Mouse (Mus musculus) MEL (cell line): ENCODE results near the gene Rab23. TPM values are rescaled to one million over a fixed set of nuclear protein-coding genes. Genes with fewer than 3 reads are reported as not detected.

ENCODE experiments used
- DNase-seq: peaks from one replicate; pipeline ENCODE4 v3.0.0; 2011; ENCODE audit warnings: low read depth, low spot score
- H3K27ac ChIP-seq: 2 replicates; pipeline ENCODE4 v1.5.1; 2012; ENCODE audit warnings: low read depth, mild to moderate bottlenecking, control low read depth, low read length, moderate library complexity; ENCODE audit not compliant: control insufficient read depth
- H3K27me3 ChIP-seq, 2 experiments: fragments of 150-350 bp in 1 of 2; sonication (generic) in 1 of 2; 2 replicates each; pipeline ENCODE4 v1.6.1; 2012; ENCODE audit warnings: low read length in 2 of 2, mild to moderate bottlenecking in 2 of 2, improper control_type of control experiment in 1 of 2, moderate library complexity in 1 of 2; ENCODE audit not compliant: insufficient read depth in 2 of 2, control insufficient read depth in 1 of 2
- H3K36me3 ChIP-seq, 2 experiments: 2 replicates each; pipeline ENCODE4 v1.6.1; 2012 to 2014; ENCODE audit warnings: low read length in 2 of 2, improper control_type of control experiment in 1 of 2, inconsistent platforms in 1 of 2, mild to moderate bottlenecking in 1 of 2; ENCODE audit not compliant: insufficient read depth in 2 of 2, control insufficient read depth in 1 of 2
- H3K4me1 ChIP-seq, 2 experiments: fragments of 150-350 bp in 1 of 2; sonication (generic) in 1 of 2; 2 replicates each; pipeline ENCODE4 v1.6.1; 2012; ENCODE audit warnings: low read length in 2 of 2, improper control_type of control experiment in 1 of 2, mild to moderate bottlenecking in 1 of 2; ENCODE audit not compliant: insufficient read depth in 2 of 2, control insufficient read depth in 1 of 2
- H3K4me3 ChIP-seq, 2 experiments: fragments of 150-350 bp in 1 of 2; sonication (generic) in 1 of 2; 2 replicates each; pipeline ENCODE4 v1.5.1; 2012; ENCODE audit warnings: low read depth in 2 of 2, low read length in 2 of 2, mild to moderate bottlenecking in 2 of 2, moderate library complexity in 2 of 2, control low read depth in 1 of 2, improper control_type of control experiment in 1 of 2; ENCODE audit not compliant: control insufficient read depth in 1 of 2, insufficient read depth in 1 of 2
- H3K79me2 ChIP-seq: 2 replicates; pipeline ENCODE4 v1.6.1; 2012; ENCODE audit warnings: mild to moderate bottlenecking, low read length, moderate library complexity; ENCODE audit not compliant: control insufficient read depth, poor library complexity, insufficient read depth
- H3K9ac ChIP-seq: 2 replicates; pipeline ENCODE4 v1.6.1; 2012; ENCODE audit warnings: low read depth, mild to moderate bottlenecking, control low read depth, low read length, moderate library complexity; ENCODE audit not compliant: control insufficient read depth, poor library complexity, severe bottlenecking
- H3K9me3 ChIP-seq: fragments of 150-350 bp; sonication (generic); replicated peaks from 2 replicates; pipeline ENCODE4 v1.6.1; 2012; ENCODE audit warnings: mild to moderate bottlenecking, low read length, improper control_type of control experiment, moderate library complexity; ENCODE audit not compliant: insufficient read depth
- BHLHE40 ChIP-seq: IDR thresholded peaks from 2 replicates; pipeline ENCODE4 v1.6.1; 2012; ENCODE audit warnings: low read depth, mild to moderate bottlenecking, inconsistent platforms, low read length, improper control_type of control experiment, borderline replicate concordance
- CHD2 ChIP-seq: IDR thresholded peaks from 2 replicates; pipeline ENCODE4 v1.6.1; 2011; ENCODE audit warnings: low read length, improper control_type of control experiment
- CTCF ChIP-seq, 3 experiments: IDR thresholded peaks in 2 of 3; conservative IDR thresholded peaks in 1 of 3; 2 replicates each; pipeline ENCODE4 v1.5.1; 2011 to 2012; ENCODE audit warnings: low read length in 3 of 3, low read depth in 2 of 3, mild to moderate bottlenecking in 2 of 3, improper control_type of control experiment in 1 of 3, inconsistent platforms in 1 of 3, mixed read lengths in 1 of 3, moderate library complexity in 1 of 3; ENCODE audit not compliant: control insufficient read depth in 1 of 3, insufficient read depth in 1 of 3, poor library complexity in 1 of 3, severe bottlenecking in 1 of 3
- ELF1 ChIP-seq: IDR thresholded peaks from 2 replicates; pipeline ENCODE4 v1.6.1; 2014; ENCODE audit warnings: low read depth, mild to moderate bottlenecking, inconsistent platforms, low read length, improper control_type of control experiment, moderate library complexity
- GABPA ChIP-seq: IDR thresholded peaks from 2 replicates; pipeline ENCODE4 v1.6.1; 2012; ENCODE audit warnings: low read depth, mild to moderate bottlenecking, inconsistent platforms, low read length, improper control_type of control experiment, moderate library complexity
- GATA1 ChIP-seq: IDR thresholded peaks from 2 replicates; pipeline ENCODE4 v1.6.1; 2011; ENCODE audit warnings: low read depth, low read length, improper control_type of control experiment
- HCFC1 ChIP-seq: IDR thresholded peaks from 2 replicates; pipeline ENCODE4 v1.6.1; 2012; ENCODE audit warnings: low read depth, mild to moderate bottlenecking, inconsistent platforms, low read length, improper control_type of control experiment, moderate library complexity
- JUND ChIP-seq: IDR thresholded peaks from 2 replicates; pipeline ENCODE4 v1.6.1; 2011; ENCODE audit warnings: low read depth, mild to moderate bottlenecking, improper control_type of control experiment, low read length
- KAT2A ChIP-seq: conservative IDR thresholded peaks from 2 replicates; pipeline ENCODE4 v1.6.1; 2012; ENCODE audit warnings: low read depth, low read length, improper control_type of control experiment, inconsistent platforms
- MAFK ChIP-seq: IDR thresholded peaks from 2 replicates; pipeline ENCODE4 v1.6.1; 2011; ENCODE audit warnings: low read depth, mild to moderate bottlenecking, low read length, improper control_type of control experiment, borderline replicate concordance
- MAX ChIP-seq: IDR thresholded peaks from 2 replicates; pipeline ENCODE4 v1.6.1; 2011; ENCODE audit warnings: low read length, improper control_type of control experiment
- MAZ ChIP-seq: IDR thresholded peaks from 2 replicates; pipeline ENCODE4 v1.6.1; 2012; ENCODE audit warnings: low read depth, mild to moderate bottlenecking, inconsistent platforms, low read length, improper control_type of control experiment
- MEF2A ChIP-seq: IDR thresholded peaks from 2 replicates; pipeline ENCODE4 v1.6.1; 2014; ENCODE audit warnings: low read depth, mild to moderate bottlenecking, inconsistent platforms, low read length, improper control_type of control experiment; ENCODE audit not compliant: poor library complexity, insufficient replicate concordance, severe bottlenecking; ENCODE audit errors: extremely low read depth
- MXI1 ChIP-seq: IDR thresholded peaks from 2 replicates; pipeline ENCODE4 v1.6.1; 2011; ENCODE audit warnings: mild to moderate bottlenecking, low read depth, low read length, improper control_type of control experiment
- MYB ChIP-seq: IDR thresholded peaks from 2 replicates; pipeline ENCODE4 v1.6.1; 2011; ENCODE audit warnings: mild to moderate bottlenecking, low read depth, low read length, improper control_type of control experiment
- MYC ChIP-seq: IDR thresholded peaks from 2 replicates; pipeline ENCODE4 v1.6.1; 2011; ENCODE audit warnings: low read depth, mild to moderate bottlenecking, low read length, improper control_type of control experiment, moderate library complexity
- POLR2A ChIP-seq, 2 experiments: IDR thresholded peaks; 2 replicates each; pipeline ENCODE4 v1.6.1; 2011 to 2012; ENCODE audit warnings: low read length in 2 of 2, mild to moderate bottlenecking in 2 of 2, control low read depth in 1 of 2, improper control_type of control experiment in 1 of 2, low read depth in 1 of 2, moderate library complexity in 1 of 2; ENCODE audit not compliant: control insufficient read depth in 1 of 2, insufficient read depth in 1 of 2, poor library complexity in 1 of 2
- POLR2AphosphoS2 ChIP-seq: IDR thresholded peaks from 2 replicates; pipeline ENCODE4 v1.6.1; 2011; ENCODE audit warnings: low read length, improper control_type of control experiment
- POLR2AphosphoS5 ChIP-seq: IDR thresholded peaks from 2 replicates; pipeline ENCODE4 v1.6.1; 2012; ENCODE audit warnings: low read depth, borderline replicate concordance, mild to moderate bottlenecking, inconsistent platforms, low read length, moderate library complexity, mixed read lengths
- RAD21 ChIP-seq: IDR thresholded peaks from 2 replicates; pipeline ENCODE4 v1.6.1; 2011; ENCODE audit warnings: mild to moderate bottlenecking, low read depth, low read length, improper control_type of control experiment
- RCOR1 ChIP-seq: IDR thresholded peaks from 2 replicates; pipeline ENCODE4 v1.6.1; 2012; ENCODE audit warnings: low read depth, mild to moderate bottlenecking, inconsistent platforms, low read length, improper control_type of control experiment
- TCF12 ChIP-seq: IDR thresholded peaks from 2 replicates; pipeline ENCODE4 v1.6.1; 2014; ENCODE audit warnings: low read depth, mild to moderate bottlenecking, inconsistent platforms, low read length, improper control_type of control experiment, moderate library complexity
- UBTF ChIP-seq: IDR thresholded peaks from 2 replicates; pipeline ENCODE4 v1.6.1; 2012; ENCODE audit warnings: low read depth, mild to moderate bottlenecking, inconsistent platforms, low read length, improper control_type of control experiment, moderate library complexity, borderline replicate concordance; ENCODE audit not compliant: insufficient read depth
- USF1 ChIP-seq: IDR thresholded peaks from 2 replicates; pipeline ENCODE4 v1.6.1; 2014; ENCODE audit warnings: low read depth, mild to moderate bottlenecking, inconsistent platforms, low read length, improper control_type of control experiment, moderate library complexity
- USF2 ChIP-seq, 2 experiments: IDR thresholded peaks; 2 replicates each; pipeline ENCODE4 v1.6.1; 2011 to 2012; ENCODE audit warnings: improper control_type of control experiment in 2 of 2, low read length in 2 of 2, borderline replicate concordance in 1 of 2, inconsistent platforms in 1 of 2, low read depth in 1 of 2, mild to moderate bottlenecking in 1 of 2; ENCODE audit not compliant: insufficient read depth in 1 of 2
- ZC3H11A ChIP-seq: IDR thresholded peaks from 2 replicates; pipeline ENCODE4 v1.6.1; 2012; ENCODE audit warnings: low read depth, mild to moderate bottlenecking, inconsistent platforms, low read length, improper control_type of control experiment
- ZKSCAN1 ChIP-seq: IDR thresholded peaks from 2 replicates; pipeline ENCODE4 v1.6.1; 2012; ENCODE audit warnings: low read depth, mild to moderate bottlenecking, inconsistent platforms, low read length, improper control_type of control experiment, moderate library complexity
- ZMIZ1 ChIP-seq: IDR thresholded peaks from 2 replicates; pipeline ENCODE4 v1.6.1; 2012; ENCODE audit warnings: low read depth, mild to moderate bottlenecking, inconsistent platforms, low read length, improper control_type of control experiment, moderate library complexity
- ZNF384 ChIP-seq: IDR thresholded peaks from 2 replicates; pipeline ENCODE4 v1.6.1; 2012; ENCODE audit warnings: low read depth, mild to moderate bottlenecking, inconsistent platforms, low read length, improper control_type of control experiment
- polyA plus RNA-seq, 2 experiments: library from polyadenylated mRNA; stranded (reverse) in 1 of 2; unstranded in 1 of 2; fragments of >175 nt in 1 of 2; fragments of >200 nt in 1 of 2; gene quantifications; 2 replicates each; pipeline versions ENCODE4 v1.2.1 to v1.2.4; 2012; ENCODE audit warnings: low replicate concordance in 2 of 2, low read depth in 1 of 2; ENCODE audit not compliant: insufficient read length in 2 of 2, insufficient read depth in 1 of 2, missing spikeins in 1 of 2
- total RNA-seq: library from RNA; depleted of rRNA; stranded (reverse); fragments of 300-350 nt; gene quantifications from 2 replicates; pipeline ENCODE4 v1.2.3, GENCODE M21; 2012

Gene Rab23
- total and polyA plus RNA-seq, 3 experiments, result 3.2 to 9.9 TPM; not detected in 1

DNA sequence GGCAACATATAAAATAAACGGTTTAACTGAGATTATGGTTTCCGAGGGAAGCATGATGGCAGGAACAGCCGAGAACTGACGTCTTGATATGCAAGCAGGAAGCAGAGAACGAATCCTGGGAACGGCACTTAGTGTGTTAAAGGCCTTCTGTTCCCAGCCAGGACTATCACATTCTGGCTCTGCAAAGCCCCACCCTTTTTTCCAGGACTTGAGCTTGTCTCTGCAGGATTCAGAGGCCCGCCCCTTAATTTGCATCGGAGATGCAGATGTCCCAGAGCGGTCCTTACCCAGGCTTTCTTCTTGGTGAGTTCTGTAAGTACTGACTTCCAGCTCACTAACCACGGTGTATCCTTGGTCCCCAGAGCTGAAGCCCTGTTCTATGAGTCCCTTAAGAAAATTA lies 4.9 kb upstream of the Rab23 start:
- Histone ChIP-seq H3K36me3 (peaks cover 0 to 4% of the 10 kb centered on the region in 2 experiments; a peak in 1 of 4 replicates), H3K79me2 (peaks cover under 1% of the 10 kb centered on the region; the same call in 1 of the 2 replicates), H3K4me1 (peaks cover 2 to 12% of the 10 kb centered on the region in 2 experiments; a peak in 3 of 4 replicates), H3K27ac (no peak overlapping the region), H3K9ac (no peak overlapping the region), H3K4me3 (no peak overlapping the region), H3K9me3 (no peaks in the 10 kb centered on the region), H3K27me3 (peaks cover 0 to 1% of the 10 kb centered on the region in 2 experiments; a peak in 1 of 4 replicates)
- no peak for TF ChIP-seq GABPA
- no peak for TF ChIP-seq CTCF (IDR thresholded peaks at IDR 0.05 in 2 of 3, conservative IDR thresholded peaks at IDR 0.05 in 1 of 3; ENCODE audit: control insufficient read depth in 1 of 3, insufficient read depth in 1 of 3, low read depth in 2 of 3, low read length in 3 of 3, poor library complexity in 1 of 3, severe bottlenecking in 1 of 3)
- TF ChIP-seq TCF12, result no peak
- no peak for TF ChIP-seq ELF1
- TF ChIP-seq USF2 (IDR thresholded peaks at IDR 0.05; ENCODE audit: borderline replicate concordance in 1 of 2, insufficient read depth in 1 of 2, low read depth in 1 of 2, low read length in 2 of 2), result no peak
- no peak for TF ChIP-seq CHD2
- TF ChIP-seq MAX, result no peak
- TF ChIP-seq POLR2AphosphoS5, result no peak
- no peak for TF ChIP-seq USF1
- no peak for TF ChIP-seq ZC3H11A
- TF ChIP-seq POLR2A (IDR thresholded peaks at IDR 0.05; ENCODE audit: control insufficient read depth in 1 of 2, insufficient read depth in 1 of 2, low read depth in 1 of 2, low read length in 2 of 2, poor library complexity in 1 of 2), result no peak
- TF ChIP-seq MEF2A, result no peak
- TF ChIP-seq GATA1, result no peak
- no peak for TF ChIP-seq POLR2AphosphoS2
- TF ChIP-seq MAZ, result no peak
- no peak for TF ChIP-seq UBTF
- no peak for TF ChIP-seq MYB
- no peak for TF ChIP-seq MXI1
- TF ChIP-seq ZMIZ1, result no peak
- DNase-seq, result no peak

DNA sequence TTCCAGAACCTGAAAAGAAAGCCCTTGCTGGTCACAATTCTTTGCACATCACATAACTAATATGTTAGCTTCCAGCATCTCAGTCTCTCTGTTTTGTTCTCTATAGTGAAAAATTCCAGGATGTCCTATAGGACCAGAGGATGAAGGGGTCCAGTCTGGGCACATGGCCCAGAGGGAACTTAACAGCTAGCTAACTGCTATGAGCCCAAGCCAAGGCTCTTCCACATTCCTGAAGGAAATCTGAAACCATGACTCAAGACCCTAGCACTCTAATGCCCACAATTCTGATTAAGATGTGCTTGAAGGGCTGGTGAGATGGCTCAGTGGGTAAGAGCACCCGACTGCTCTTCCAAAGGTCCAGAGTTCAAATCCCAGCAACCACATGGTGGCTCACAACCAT lies 2.1 kb upstream of the Rab23 start:
- H3K27me3 ChIP-seq, result peaks cover 0 to 1% of the 10 kb centered on the region in 2 experiments; a peak in 1 of 4 replicates
- H3K9me3 ChIP-seq, result no peaks in the 10 kb centered on the region
- H3K4me3 ChIP-seq, result no peak overlapping the region
- H3K36me3 ChIP-seq, result peaks cover 2 to 6% of the 10 kb centered on the region in 2 experiments; a peak in 3 of 4 replicates
- no peak overlapping the region for H3K27ac ChIP-seq
- H3K4me1 ChIP-seq, result peaks cover 5 to 8% of the 10 kb centered on the region in 2 experiments; a peak in 3 of 4 replicates
- no peak overlapping the region for H3K9ac ChIP-seq
- H3K79me2 ChIP-seq, result peaks cover 9% of the 10 kb centered on the region
- DNase-seq, result no peak
- no peak for TF ChIP-seq MXI1
- TF ChIP-seq ZKSCAN1, result no peak
- no peak for TF ChIP-seq ELF1
- TF ChIP-seq JUND, result no peak
- TF ChIP-seq BHLHE40, result no peak
- TF ChIP-seq MAFK, result no peak
- TF ChIP-seq CHD2, result no peak
- TF ChIP-seq GABPA, result no peak
- TF ChIP-seq RCOR1, result no peak
- TF ChIP-seq POLR2AphosphoS2, result no peak
- no peak for TF ChIP-seq ZNF384
- TF ChIP-seq HCFC1, result no peak
- no peak for TF ChIP-seq KAT2A
- no peak for TF ChIP-seq POLR2AphosphoS5
- TF ChIP-seq POLR2A (IDR thresholded peaks at IDR 0.05; ENCODE audit: control insufficient read depth in 1 of 2, insufficient read depth in 1 of 2, low read depth in 1 of 2, low read length in 2 of 2, poor library complexity in 1 of 2), result no peak
- TF ChIP-seq RAD21, result no peak
- TF ChIP-seq MYC, result no peak
- no peak for TF ChIP-seq MEF2A
